Mouse (Mus musculus): ENCODE measurements at regions not wholly inside any gene's neighbourhood (a gene's known extent, or its start where the extent isn't known, plus 50 kb on each side); places are given as distances from the start of the nearest gene placed in this dataset.
A peak's percentile ranks its signal among the peaks of the same experiment; 100 is the strongest.

GRCm38 (mm10) chr2:33977576-33978352, 90.0 kb upstream of the Mvb12b start:
- Histone ChIP-seq H3K27ac (ENCODE audit: insufficient read depth, low read depth, low read length) (0 out of 2 replicates have a peak overlapping the region, but pooled peaks have one; percentile 27), H3K4me3 (ENCODE audit: insufficient read depth, low read length) (no peak overlapping the region), H3K4me1 (ENCODE audit: control insufficient read depth, insufficient read depth, low read length) (peaks cover 10% of the 10 kb centered on the region)
- no peak for TF ChIP-seq POLR2A (IDR thresholded peaks at IDR 0.05; ENCODE audit: borderline replicate concordance, low read depth, low read length)
- no peak for TF ChIP-seq CTCF (IDR thresholded peaks at IDR 0.05; ENCODE audit: low read depth, low read length)

GRCm38 (mm10) chr2:33977151-33977550, 89.4 kb upstream of the Mvb12b start:
- TF ChIP-seq POLR2A (IDR thresholded peaks at IDR 0.05; ENCODE audit: borderline replicate concordance, low read depth, low read length) (no peak), CTCF (IDR thresholded peaks at IDR 0.05; ENCODE audit: low read depth, low read length) (no peak)
- Histone ChIP-seq H3K27ac (ENCODE audit: insufficient read depth, low read depth, low read length) (no peak overlapping the region), H3K4me3 (ENCODE audit: insufficient read depth, low read length) (no peak overlapping the region), H3K4me1 (ENCODE audit: control insufficient read depth, insufficient read depth, low read length) (peaks cover 10% of the 10 kb centered on the region)

- TF ChIP-seq CTCF (IDR thresholded peaks at IDR 0.05; ENCODE audit: low read depth, low read length), result no peak
- no peak for TF ChIP-seq POLR2A (IDR thresholded peaks at IDR 0.05; ENCODE audit: borderline replicate concordance, low read depth, low read length)
- Histone ChIP-seq H3K4me3 (ENCODE audit: insufficient read depth, low read length) (no peak overlapping the region), H3K4me1 (ENCODE audit: control insufficient read depth, insufficient read depth, low read length) (peaks cover 10% of the 10 kb centered on the region), H3K27ac (ENCODE audit: insufficient read depth, low read depth, low read length) (no peak overlapping the region)
Observed at GRCm38 (mm10) chr2:33976183-33976582, 88.4 kb upstream of the Mvb12b start.

GRCm38 (mm10) chr2:33975423-33976127, 87.8 kb upstream of the Mvb12b start:
- Histone ChIP-seq H3K4me1 (ENCODE audit: control insufficient read depth, insufficient read depth, low read length) (peaks cover 10% of the 10 kb centered on the region), H3K4me3 (ENCODE audit: insufficient read depth, low read length) (no peak overlapping the region)
- TF ChIP-seq POLR2A (IDR thresholded peaks at IDR 0.05; ENCODE audit: borderline replicate concordance, low read depth, low read length) (no peak), CTCF (IDR thresholded peaks at IDR 0.05; ENCODE audit: low read depth, low read length) (no peak)

GRCm38 (mm10) chr2:33974737-33975422, 87.1 kb upstream of the Mvb12b start:
- TF ChIP-seq CTCF (IDR thresholded peaks at IDR 0.05; ENCODE audit: low read depth, low read length) (no peak), POLR2A (IDR thresholded peaks at IDR 0.05; ENCODE audit: borderline replicate concordance, low read depth, low read length) (no peak)
- Histone ChIP-seq H3K27ac (ENCODE audit: insufficient read depth, low read depth, low read length) (no peak overlapping the region), H3K4me1 (ENCODE audit: control insufficient read depth, insufficient read depth, low read length) (peaks cover 10% of the 10 kb centered on the region), H3K4me3 (ENCODE audit: insufficient read depth, low read length) (no peak overlapping the region)

More at GRCm38 (mm10) chr2:33975423-33976127, 87.8 kb upstream of the Mvb12b start:
- H3K27ac ChIP-seq (ENCODE audit: insufficient read depth, low read depth, low read length), result no peak overlapping the region

GRCm38 (mm10) chr2:33974031-33974430, 86.3 kb upstream of the Mvb12b start:
- peaks cover 10% of the 10 kb centered on the region for H3K4me1 ChIP-seq (ENCODE audit: control insufficient read depth, insufficient read depth, low read length)
- TF ChIP-seq POLR2A (IDR thresholded peaks at IDR 0.05; ENCODE audit: borderline replicate concordance, low read depth, low read length) (no peak), CTCF (IDR thresholded peaks at IDR 0.05; ENCODE audit: low read depth, low read length) (no peak)
- no peak overlapping the region for H3K4me3 ChIP-seq (ENCODE audit: insufficient read depth, low read length)
- H3K27ac ChIP-seq (ENCODE audit: insufficient read depth, low read depth, low read length), result no peak overlapping the region

DNA sequence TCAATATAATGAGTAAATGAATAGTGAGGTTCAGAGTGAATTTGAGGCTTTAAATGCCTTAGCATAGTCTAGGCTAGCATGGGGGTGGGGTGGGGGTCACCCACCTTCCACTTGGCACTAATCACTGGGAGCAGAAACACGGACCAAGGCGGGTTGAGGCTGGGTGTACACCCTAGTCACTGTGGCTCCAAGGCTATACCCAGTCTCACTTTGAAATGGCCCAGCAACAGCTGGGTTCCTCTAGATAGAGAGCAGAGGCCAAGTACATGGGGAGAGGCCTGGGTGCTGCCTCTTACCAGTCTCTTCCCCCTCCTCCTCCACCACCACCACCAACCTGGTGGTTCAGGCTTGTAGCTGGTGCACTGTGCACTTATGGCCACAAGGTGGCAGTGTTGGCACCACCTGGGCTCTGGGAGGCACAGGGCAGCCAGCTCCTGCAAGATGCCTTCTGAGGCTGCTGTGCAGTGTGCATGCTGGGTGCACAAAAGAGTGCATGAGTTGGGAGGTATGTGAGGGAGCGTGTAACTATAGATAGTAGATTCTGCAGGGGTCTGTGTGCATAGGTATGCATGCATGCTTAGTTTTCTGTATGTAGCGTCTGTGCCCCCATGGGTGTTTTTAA, 85.6 kb upstream of the Mvb12b start:
- peak; percentile 79 for TF ChIP-seq CTCF (IDR thresholded peaks at IDR 0.05; ENCODE audit: low read depth, low read length)
- no peak for TF ChIP-seq POLR2A (IDR thresholded peaks at IDR 0.05; ENCODE audit: borderline replicate concordance, low read depth, low read length)
- Histone ChIP-seq H3K4me3 (ENCODE audit: insufficient read depth, low read length) (no peak overlapping the region), H3K27ac (ENCODE audit: insufficient read depth, low read depth, low read length) (no peak overlapping the region), H3K4me1 (ENCODE audit: control insufficient read depth, insufficient read depth, low read length) (peaks cover 5% of the 10 kb centered on the region)

GRCm38 (mm10) chr2:33966984-33967421, 79.3 kb upstream of the Mvb12b start:
- TF ChIP-seq POLR2A (IDR thresholded peaks at IDR 0.05; ENCODE audit: borderline replicate concordance, low read depth, low read length) (no peak), CTCF (IDR thresholded peaks at IDR 0.05; ENCODE audit: low read depth, low read length) (no peak)
- H3K4me3 ChIP-seq (ENCODE audit: insufficient read depth, low read length), result no peak overlapping the region
- H3K4me1 ChIP-seq (ENCODE audit: control insufficient read depth, insufficient read depth, low read length), result peaks cover 6% of the 10 kb centered on the region
- no peak overlapping the region for H3K27ac ChIP-seq (ENCODE audit: insufficient read depth, low read depth, low read length)

- H3K27ac ChIP-seq (ENCODE audit: insufficient read depth, low read depth, low read length), result no peak overlapping the region
- no peak overlapping the region for H3K4me3 ChIP-seq (ENCODE audit: insufficient read depth, low read length)
- no peak for TF ChIP-seq CTCF (IDR thresholded peaks at IDR 0.05; ENCODE audit: low read depth, low read length)
- TF ChIP-seq POLR2A (IDR thresholded peaks at IDR 0.05; ENCODE audit: borderline replicate concordance, low read depth, low read length), result no peak
- H3K4me1 ChIP-seq (ENCODE audit: control insufficient read depth, insufficient read depth, low read length), result peaks cover 6% of the 10 kb centered on the region
Observed at GRCm38 (mm10) chr2:33966389-33966983, 78.7 kb upstream of the Mvb12b start.
